Mouse (Mus musculus) myocyte (in vitro differentiated cells): ENCODE data around the gene A530084C06Rik.

Experiments
- CEBPB ChIP-seq: IDR thresholded peaks from 2 replicates; pipeline ENCODE4 v1.6.1; 2011; ENCODE audit warnings: mild to moderate bottlenecking, moderate library complexity; ENCODE audit not compliant: poor library complexity, insufficient read depth, severe bottlenecking
- E2F4 ChIP-seq: IDR thresholded peaks from one replicate; pipeline ENCODE4 v1.6.1; 2011; ENCODE audit warnings: mild to moderate bottlenecking, control low read depth, moderate library complexity; ENCODE audit not compliant: insufficient read depth
- MAX ChIP-seq: IDR thresholded peaks from one replicate; pipeline ENCODE4 v1.6.1; 2011; ENCODE audit warnings: low read depth, mild to moderate bottlenecking, control low read depth
- MYOD1 ChIP-seq, 3 experiments: IDR thresholded peaks; one replicate each; pipeline ENCODE4 v1.6.1; 2011; ENCODE audit warnings: control low read depth in 2 of 3, low read depth in 2 of 3, mild to moderate bottlenecking in 2 of 3, moderate library complexity in 1 of 3; ENCODE audit not compliant: insufficient read length in 2 of 3, control insufficient read depth in 1 of 3
- MYOG ChIP-seq, 3 experiments: IDR thresholded peaks; one replicate each; pipeline ENCODE4 v1.6.1; 2011; ENCODE audit warnings: control low read depth in 2 of 3, low read depth in 2 of 3, mild to moderate bottlenecking in 2 of 3; ENCODE audit not compliant: insufficient read length in 2 of 3, control insufficient read depth in 1 of 3, insufficient read depth in 1 of 3
- POLR2A ChIP-seq: IDR thresholded peaks from one replicate; pipeline ENCODE4 v1.6.1; 2011; ENCODE audit warnings: low read depth, mild to moderate bottlenecking, control low read depth, moderate library complexity; ENCODE audit not compliant: insufficient read length
- POLR2AphosphoS2 ChIP-seq: IDR thresholded peaks from one replicate; pipeline ENCODE4 v1.6.1; 2011; ENCODE audit warnings: low read depth, control low read depth; ENCODE audit not compliant: insufficient read length
- SRF ChIP-seq: IDR thresholded peaks from one replicate; pipeline ENCODE4 v1.6.1; 2011; ENCODE audit warnings: low read depth; ENCODE audit not compliant: control insufficient read depth, insufficient read length
- TCF12 ChIP-seq: IDR thresholded peaks from one replicate; pipeline ENCODE4 v1.6.1; 2011; ENCODE audit warnings: mild to moderate bottlenecking, control low read depth; ENCODE audit not compliant: poor library complexity, insufficient read depth, severe bottlenecking
- TCF3 ChIP-seq: IDR thresholded peaks from one replicate; pipeline ENCODE4 v1.6.1; 2011; ENCODE audit warnings: low read depth, control low read depth; ENCODE audit not compliant: insufficient read length
- USF1 ChIP-seq: IDR thresholded peaks from one replicate; pipeline ENCODE4 v1.6.1; 2011; ENCODE audit warnings: low read depth, mild to moderate bottlenecking, control low read depth, moderate library complexity

DNA sequence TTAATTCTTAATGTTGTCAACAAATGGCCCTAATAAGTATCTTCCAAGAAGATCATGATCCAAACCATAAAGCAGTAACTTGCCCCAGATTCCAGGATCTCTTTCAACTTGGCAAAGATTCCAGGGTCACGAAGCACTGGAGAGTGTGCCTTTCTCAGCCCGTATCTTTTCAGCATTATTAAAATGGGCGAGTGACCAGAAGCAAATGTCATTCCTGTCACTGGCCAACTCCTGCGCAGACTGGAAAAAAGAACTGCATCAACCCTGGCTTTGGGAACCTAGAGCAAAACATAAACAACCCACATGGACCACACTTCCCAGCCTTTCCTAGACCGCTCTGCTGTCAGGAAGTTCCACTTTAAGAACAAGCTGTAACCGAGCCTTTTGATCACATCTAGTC, 5.3 kb upstream of the A530084C06Rik start:
- no peak for TF ChIP-seq POLR2A
- no peak for TF ChIP-seq USF1
- no peak for TF ChIP-seq TCF3
- no peak for TF ChIP-seq CEBPB
- TF ChIP-seq TCF12 = no peak
- no peak for TF ChIP-seq POLR2AphosphoS2
- TF ChIP-seq E2F4 = no peak
- TF ChIP-seq MYOD1 (IDR thresholded peaks at IDR 0.05; ENCODE audit: control insufficient read depth in 1 of 3, insufficient read length in 2 of 3, low read depth in 2 of 3) = no peak
- no peak for TF ChIP-seq MAX
- TF ChIP-seq MYOG (IDR thresholded peaks at IDR 0.05; ENCODE audit: control insufficient read depth in 1 of 3, insufficient read depth in 1 of 3, insufficient read length in 2 of 3, low read depth in 2 of 3) = no peak
- TF ChIP-seq SRF = no peak
